Mouse (Mus musculus): ENCODE measurements around the gene Epb41l2. TPM values are rescaled to one million over a fixed set of nuclear protein-coding genes. Genes with fewer than 3 reads are reported as not detected.

Epb41l2 gene
- total RNA-seq, 1 experiment from 2014 or later = 58.3 TPM

DNA sequence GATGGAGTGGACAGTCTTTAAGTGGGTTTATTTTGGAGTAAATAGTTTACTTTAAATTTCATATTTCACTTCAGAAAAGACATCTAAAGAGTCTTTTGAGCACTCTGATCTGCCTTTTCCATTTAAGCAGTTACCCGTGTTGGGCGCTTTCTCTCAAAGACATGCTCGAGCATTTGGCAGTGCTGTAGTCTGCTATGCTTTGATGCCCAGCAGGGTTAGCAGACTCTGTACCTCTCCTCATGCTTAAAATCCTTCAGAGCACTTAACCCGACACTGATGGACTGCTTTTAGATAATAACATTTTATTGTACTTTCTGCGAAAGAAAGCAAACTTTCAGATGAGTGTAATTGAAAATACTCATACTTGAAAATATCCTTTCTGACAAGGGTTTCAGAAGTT lies 143.7 kb downstream of the Epb41l2 start:
- ATAC-seq (replicated peaks in 1 of 2; ENCODE audit: insufficient read depth in 1 of 2, low FRiP score in 2 of 2, low TSS enrichment in 1 of 2, low read depth in 1 of 2, poor library complexity in 2 of 2, severe bottlenecking in 2 of 2) = no peak

DNA sequence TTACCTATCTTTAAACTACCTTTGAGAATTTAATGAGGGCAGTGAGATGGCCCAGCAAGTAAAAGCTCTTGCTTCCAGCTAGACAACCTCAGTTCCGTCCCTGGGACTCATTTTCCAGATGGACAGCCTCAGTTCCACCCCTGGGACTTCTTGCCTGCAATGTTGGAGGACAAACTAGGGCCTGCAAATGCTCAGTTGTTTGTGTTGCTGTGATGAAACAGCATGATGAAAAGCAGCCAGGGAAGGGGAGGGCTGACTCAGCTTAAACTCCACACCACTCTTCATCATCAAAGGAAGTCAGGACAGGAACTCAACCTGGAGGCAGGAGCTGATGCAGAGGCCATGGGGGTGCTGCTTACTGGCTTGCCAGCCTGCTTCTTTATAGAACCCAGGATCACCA lies 154.2 kb downstream of the Epb41l2 start:
- no peak for ATAC-seq (replicated peaks in 1 of 2; ENCODE audit: insufficient read depth in 1 of 2, low FRiP score in 2 of 2, low TSS enrichment in 1 of 2, low read depth in 1 of 2, poor library complexity in 2 of 2, severe bottlenecking in 2 of 2)

DNA sequence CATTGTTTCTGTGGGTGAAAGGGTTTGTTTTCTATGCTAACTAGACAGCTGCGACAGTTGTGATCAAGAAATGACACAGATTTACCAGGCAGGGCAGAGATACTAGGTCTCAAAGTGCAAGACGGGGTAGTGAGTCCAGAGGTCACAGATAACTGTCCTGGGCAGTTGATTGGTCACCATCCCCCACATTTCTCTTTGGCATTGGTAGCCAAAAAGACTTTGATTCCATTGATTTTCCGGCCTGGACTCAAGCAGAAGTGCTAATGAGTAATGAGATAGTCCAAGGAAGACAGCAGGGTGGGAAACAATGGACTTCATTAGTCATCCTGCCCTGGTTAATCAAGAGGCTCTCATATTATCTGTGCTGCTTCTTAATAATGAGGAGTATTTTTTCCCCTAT lies 160.4 kb downstream of the Epb41l2 start:
- ATAC-seq (replicated peaks in 1 of 2; ENCODE audit: insufficient read depth in 1 of 2, low FRiP score in 2 of 2, low TSS enrichment in 1 of 2, low read depth in 1 of 2, poor library complexity in 2 of 2, severe bottlenecking in 2 of 2) = no peak

DNA sequence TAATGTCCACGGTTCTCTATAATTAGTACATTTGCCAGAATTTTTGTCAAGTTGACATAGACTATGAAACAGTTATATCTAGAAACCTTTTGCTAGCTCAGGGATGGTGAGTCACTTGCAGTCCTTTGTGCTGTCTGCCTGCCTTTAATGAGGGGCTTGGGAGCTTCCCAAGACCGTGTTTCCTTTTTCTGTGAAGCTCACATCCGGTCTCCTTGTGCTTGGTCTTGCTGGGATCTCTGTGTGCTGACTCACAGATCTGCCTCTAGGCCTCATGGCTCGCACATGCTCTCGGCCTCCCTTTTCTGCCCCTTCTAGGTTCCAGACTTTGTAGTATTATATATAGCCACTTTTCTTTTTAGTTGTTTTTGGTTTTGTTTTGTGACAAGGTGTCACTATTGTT lies 160.8 kb downstream of the Epb41l2 start:
- ATAC-seq (replicated peaks in 1 of 2; ENCODE audit: insufficient read depth in 1 of 2, low FRiP score in 2 of 2, low TSS enrichment in 1 of 2, low read depth in 1 of 2, poor library complexity in 2 of 2, severe bottlenecking in 2 of 2) = no peak

DNA sequence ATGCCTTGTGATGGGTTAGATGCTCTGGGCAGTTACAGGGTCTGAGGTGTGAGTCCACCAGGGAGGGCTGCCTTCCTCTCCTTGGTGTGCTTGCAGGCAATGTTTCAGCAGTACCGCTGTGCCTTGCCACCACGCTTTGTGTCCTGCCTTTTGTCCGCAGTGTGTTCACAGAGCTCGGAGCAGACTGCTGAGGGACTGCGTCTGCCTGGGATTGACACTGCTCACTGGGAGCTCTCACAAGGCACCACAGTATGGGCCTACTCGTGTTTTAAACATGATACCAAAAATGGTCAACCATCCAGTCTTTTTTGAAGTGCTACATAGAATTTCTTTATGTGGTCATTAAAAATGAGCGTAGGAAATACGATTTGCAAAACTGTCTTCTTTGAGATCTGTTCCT lies 164.1 kb downstream of the Epb41l2 start:
- no peak for ATAC-seq (replicated peaks in 1 of 2; ENCODE audit: insufficient read depth in 1 of 2, low FRiP score in 2 of 2, low TSS enrichment in 1 of 2, low read depth in 1 of 2, poor library complexity in 2 of 2, severe bottlenecking in 2 of 2)

DNA sequence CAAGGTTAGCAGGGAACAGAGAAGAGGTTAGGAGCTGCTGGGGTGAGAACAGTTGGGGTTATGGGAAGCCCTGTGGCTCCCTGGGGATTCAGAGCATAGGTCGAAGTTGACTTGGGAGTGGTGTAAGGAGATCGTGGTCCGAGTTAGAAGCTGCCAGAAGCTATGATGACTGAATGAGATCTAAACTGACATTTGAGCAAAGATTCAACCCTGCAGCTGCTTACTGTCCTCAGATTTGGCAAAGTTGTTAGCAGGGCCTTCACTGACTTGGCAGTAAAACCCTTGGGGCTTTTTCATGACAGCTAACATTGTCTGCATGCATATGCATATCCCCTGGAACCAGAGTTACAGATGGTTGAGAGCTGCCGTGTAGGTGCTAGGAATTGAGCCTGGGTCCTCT lies 166.6 kb downstream of the Epb41l2 start:
- no peak for ATAC-seq (replicated peaks in 1 of 2; ENCODE audit: insufficient read depth in 1 of 2, low FRiP score in 2 of 2, low TSS enrichment in 1 of 2, low read depth in 1 of 2, poor library complexity in 2 of 2, severe bottlenecking in 2 of 2)

DNA sequence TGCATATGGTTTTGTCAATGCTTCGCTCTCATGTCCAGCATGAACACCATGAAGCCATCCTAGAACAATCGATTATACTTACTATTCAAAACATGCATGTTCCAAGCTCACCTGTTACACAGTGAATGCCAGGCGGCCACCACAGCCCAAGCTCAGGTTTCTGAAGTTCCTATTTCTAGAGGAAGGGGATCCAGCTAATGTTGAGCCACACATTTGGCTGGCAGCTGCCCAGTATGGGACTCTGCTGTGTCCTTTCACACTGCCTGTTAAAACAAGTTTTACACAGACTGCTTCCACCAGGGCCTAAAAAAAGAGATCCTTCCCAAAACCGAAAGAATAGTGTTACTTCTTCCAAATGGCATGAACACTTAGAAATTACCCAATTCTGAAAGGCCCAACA lies 167.0 kb downstream of the Epb41l2 start:
- no peak for ATAC-seq (replicated peaks in 1 of 2; ENCODE audit: insufficient read depth in 1 of 2, low FRiP score in 2 of 2, low TSS enrichment in 1 of 2, low read depth in 1 of 2, poor library complexity in 2 of 2, severe bottlenecking in 2 of 2)

DNA sequence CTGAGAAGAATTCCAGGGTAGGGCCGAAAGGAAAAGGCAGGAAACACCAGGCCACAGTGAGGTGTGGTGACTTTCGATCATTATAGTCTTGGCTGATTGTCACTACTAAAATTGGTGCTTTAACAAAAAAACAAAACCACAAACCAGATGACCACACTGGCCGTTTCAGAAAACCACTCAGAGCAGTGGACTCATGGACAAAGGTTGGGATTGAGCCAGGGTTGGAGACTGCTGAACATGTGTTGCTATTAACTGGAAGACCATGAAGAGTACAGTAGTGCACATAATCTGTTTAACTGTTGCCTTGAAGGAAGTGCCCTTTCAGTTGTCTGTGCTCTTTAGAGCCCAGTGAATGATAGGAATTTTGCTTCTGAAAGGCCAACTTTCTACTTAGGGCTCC lies 167.5 kb downstream of the Epb41l2 start:
- ATAC-seq (replicated peaks in 1 of 2; ENCODE audit: insufficient read depth in 1 of 2, low FRiP score in 2 of 2, low TSS enrichment in 1 of 2, low read depth in 1 of 2, poor library complexity in 2 of 2, severe bottlenecking in 2 of 2) = no peak

DNA sequence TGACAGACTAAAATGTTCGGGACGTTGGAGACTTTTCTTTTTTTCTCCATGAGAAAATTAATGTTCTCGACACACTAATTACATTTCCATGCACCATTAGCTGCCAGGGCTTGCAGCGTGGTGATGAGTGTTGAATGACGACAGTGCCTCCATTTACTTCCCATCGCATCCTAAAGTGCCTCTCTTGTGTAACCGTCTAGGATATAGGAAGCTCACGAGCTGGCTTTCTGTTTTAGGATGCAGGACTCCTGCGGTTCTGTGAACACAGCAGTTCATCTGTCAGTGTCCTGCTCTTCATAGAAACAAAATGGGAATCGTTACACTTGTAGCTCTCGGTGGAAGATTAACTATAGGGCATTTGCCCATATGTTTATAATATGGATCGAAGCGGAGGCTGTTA lies 171.7 kb downstream of the Epb41l2 start:
- ATAC-seq (replicated peaks in 1 of 2; ENCODE audit: insufficient read depth in 1 of 2, low FRiP score in 2 of 2, low TSS enrichment in 1 of 2, low read depth in 1 of 2, poor library complexity in 2 of 2, severe bottlenecking in 2 of 2) = no peak

DNA sequence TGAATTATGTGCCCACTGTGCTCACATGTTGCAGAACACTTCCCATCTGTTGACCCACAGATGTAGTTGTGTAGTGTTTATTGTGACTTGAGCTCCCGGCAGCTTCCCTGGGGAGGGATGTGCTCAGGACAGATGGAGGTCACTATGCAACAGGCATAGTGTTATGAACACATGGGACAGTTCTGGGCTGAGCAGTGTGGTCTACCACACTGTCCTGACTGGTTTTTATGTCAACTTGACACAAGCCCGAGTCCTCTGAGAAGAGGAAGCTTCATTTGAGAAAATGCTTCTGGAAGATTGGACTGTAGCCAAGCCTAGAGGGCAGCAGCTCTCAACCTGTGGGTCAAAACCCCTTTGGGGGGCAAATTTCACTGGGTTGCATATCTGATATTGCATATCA lies 173.5 kb downstream of the Epb41l2 start:
- peak; percentile 46 to 59; a peak in 2 of 4 replicates for ATAC-seq (replicated peaks in 1 of 2; ENCODE audit: insufficient read depth in 1 of 2, low FRiP score in 2 of 2, low TSS enrichment in 1 of 2, low read depth in 1 of 2, poor library complexity in 2 of 2, severe bottlenecking in 2 of 2)

DNA sequence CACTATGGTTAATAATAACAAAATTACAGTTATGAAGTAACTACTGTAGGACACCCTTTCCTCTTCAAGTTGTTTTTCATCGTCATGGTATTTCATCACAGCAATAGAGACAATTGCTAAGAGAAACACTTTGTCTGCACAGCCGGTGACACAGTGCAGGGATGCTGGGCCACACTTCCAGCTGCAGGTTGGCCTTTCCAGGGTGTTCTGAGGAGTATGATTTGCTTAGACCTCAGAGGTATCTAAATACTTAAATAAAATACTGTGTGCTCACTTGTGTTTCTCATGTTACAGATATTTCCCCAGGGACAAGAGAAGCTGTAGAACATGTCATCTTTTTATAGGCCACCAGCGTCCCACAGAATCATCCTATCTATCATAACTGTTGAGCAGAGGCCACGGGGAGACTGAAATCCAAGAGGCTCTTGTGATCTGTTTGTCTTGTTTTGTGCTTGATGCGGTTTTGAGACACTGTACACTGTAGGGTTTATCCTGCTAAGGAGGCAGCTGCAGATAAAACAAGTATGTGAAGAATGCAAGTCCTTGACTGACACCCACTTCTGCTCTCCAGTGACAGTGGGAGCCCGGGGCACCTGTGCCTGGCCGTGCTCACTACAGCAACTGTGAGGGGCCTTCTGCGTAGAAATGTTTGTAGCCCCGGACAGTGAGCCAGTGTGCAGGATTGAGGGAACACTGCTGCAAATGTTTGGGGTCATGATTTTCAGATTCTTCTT lies 174.1 kb downstream of the Epb41l2 start:
- no peak for ATAC-seq (replicated peaks in 1 of 2; ENCODE audit: insufficient read depth in 1 of 2, low FRiP score in 2 of 2, low TSS enrichment in 1 of 2, low read depth in 1 of 2, poor library complexity in 2 of 2, severe bottlenecking in 2 of 2)

DNA sequence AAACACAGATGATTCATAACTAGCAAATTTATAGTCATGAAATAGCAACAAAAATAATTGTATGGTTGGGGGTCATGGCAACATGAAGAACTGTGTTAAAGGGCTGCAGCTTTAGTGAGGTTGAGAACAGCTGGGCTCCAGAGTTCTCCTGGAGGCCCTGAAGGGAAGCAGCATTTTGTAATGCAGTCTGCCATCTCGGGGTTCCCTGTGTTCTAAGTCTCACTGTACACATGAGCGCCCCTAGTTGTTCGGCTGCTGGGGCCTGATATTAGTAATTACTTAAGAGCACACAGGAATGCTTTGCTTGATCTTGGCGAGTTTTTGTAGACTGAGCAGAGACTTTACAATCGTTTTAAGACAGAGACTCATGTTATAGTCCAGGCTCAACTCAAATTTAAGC lies 174.9 kb downstream of the Epb41l2 start:
- ATAC-seq (replicated peaks in 1 of 2; ENCODE audit: insufficient read depth in 1 of 2, low FRiP score in 2 of 2, low TSS enrichment in 1 of 2, low read depth in 1 of 2, poor library complexity in 2 of 2, severe bottlenecking in 2 of 2) = no peak

DNA sequence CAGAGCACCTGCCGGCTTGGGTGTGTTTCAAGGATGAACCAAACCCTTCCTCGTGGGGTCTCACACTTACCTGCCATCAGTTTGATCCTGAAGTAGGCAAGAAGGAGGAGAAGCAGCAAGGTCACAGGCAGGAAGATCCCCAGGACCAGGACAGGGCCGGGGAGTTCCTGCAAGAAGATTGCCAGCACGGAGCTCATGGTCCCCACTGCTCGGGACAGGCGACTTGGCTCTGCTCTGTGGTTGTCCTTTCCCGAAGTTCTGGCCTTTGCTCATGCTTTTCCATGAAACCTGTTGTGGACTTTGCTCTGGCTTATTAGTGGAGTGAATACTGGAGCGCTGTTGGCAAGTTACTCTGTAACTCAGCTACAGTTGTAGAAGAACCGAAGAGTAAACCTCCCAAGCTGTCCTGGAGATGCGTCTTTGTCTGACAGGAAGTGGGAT lies 176.3 kb downstream of the Epb41l2 start, which contains the start of gene Smlr1:
Gene Smlr1 (minus strand): TSS at position 377 of the 441 bp plus-strand sequence.
- no peak for ATAC-seq (replicated peaks in 1 of 2; ENCODE audit: insufficient read depth in 1 of 2, low FRiP score in 2 of 2, low TSS enrichment in 1 of 2, low read depth in 1 of 2, poor library complexity in 2 of 2, severe bottlenecking in 2 of 2)

DNA sequence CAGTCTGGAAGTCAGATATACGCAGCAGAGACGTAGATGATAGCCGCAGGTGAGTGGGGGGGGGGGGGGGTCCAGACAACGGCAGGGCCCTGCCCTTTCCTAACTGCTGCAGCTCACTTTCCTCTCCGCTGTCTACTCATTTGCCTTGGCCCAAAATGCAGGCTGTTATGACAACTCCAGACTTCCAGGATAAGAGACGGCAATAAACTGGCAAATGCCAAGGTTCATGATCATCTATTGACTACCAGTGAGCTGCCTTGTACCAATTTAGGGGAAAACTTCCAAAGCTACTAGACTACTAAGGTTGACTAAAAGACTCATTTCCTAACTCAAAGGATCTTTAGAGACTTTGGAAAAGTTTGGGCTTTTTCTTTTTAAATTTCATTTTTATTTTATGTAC lies 177.0 kb downstream of the Epb41l2 start:
- no peak for ATAC-seq (replicated peaks in 1 of 2; ENCODE audit: insufficient read depth in 1 of 2, low FRiP score in 2 of 2, low TSS enrichment in 1 of 2, low read depth in 1 of 2, poor library complexity in 2 of 2, severe bottlenecking in 2 of 2)

DNA sequence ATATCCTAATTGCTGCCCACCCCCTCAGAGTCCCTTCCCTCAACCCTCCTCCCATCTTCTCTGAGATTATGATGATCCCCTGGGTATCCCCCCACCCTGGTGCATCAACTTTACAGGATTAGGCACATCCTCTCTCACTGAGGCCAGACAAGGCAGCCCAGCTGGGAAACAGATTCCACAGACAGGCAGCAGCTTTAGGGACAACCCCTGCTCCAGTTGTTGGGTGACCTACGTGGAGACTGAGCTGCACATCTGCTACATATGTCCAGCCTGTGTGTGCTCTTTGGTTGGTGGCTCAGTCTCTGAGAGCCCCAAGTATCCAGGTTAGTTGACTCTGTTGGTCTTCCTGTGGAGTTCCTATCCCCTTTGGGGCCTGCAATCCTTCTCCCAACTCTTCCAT lies 179.1 kb downstream of the Epb41l2 start:
- ATAC-seq (replicated peaks in 1 of 2; ENCODE audit: insufficient read depth in 1 of 2, low FRiP score in 2 of 2, low TSS enrichment in 1 of 2, low read depth in 1 of 2, poor library complexity in 2 of 2, severe bottlenecking in 2 of 2) = no peak

DNA sequence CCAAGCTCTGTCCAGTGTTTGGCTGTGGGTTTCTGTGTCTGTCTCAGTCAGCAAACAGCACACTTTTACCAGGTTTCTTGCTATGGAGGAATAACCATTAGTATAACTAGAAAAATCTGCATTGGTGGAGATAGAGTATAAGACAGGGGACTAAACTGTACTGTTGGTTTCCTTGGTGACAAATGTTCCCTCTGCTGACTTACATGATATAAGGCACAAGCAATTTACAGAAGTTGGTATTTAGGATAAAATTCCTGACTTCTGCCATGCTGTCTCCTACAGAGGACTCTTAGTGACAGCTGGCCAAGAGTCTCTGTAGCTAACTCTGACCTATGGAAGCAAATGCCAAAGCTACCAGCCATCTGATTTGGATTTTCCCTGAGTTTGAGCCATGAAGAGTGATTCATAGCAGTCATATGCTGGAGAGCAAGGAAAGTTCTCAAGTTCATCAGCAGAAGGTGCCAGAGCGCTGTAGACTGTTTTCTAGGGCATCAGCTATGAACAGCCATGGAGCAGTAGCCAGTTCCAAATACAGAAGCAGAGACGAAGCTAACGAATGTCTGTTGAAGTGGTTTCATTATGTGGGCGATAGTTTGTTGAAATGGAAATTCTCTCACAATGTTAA lies 179.7 kb downstream of the Epb41l2 start:
- ATAC-seq (replicated peaks in 1 of 2; ENCODE audit: insufficient read depth in 1 of 2, low FRiP score in 2 of 2, low TSS enrichment in 1 of 2, low read depth in 1 of 2, poor library complexity in 2 of 2, severe bottlenecking in 2 of 2) = no peak

DNA sequence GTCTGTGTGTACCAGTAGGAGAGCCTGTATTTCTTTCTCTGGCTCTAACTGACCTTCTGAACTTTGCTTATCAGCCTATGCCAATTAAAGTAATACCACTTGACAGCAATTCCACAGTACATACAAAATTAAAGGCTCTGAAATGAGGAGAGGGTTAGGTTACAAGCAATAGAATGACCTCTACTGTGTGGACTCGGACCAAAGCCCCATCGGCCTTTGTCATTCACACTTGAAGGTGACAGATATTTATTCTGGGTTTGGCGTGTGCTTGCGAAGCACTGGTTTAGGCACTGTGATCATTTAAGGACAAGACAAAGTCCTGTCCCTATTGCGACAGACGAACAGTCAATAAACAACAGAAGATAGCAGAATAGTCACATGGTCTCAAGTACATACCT lies 180.2 kb downstream of the Epb41l2 start:
- no peak for ATAC-seq (replicated peaks in 1 of 2; ENCODE audit: insufficient read depth in 1 of 2, low FRiP score in 2 of 2, low TSS enrichment in 1 of 2, low read depth in 1 of 2, poor library complexity in 2 of 2, severe bottlenecking in 2 of 2)

DNA sequence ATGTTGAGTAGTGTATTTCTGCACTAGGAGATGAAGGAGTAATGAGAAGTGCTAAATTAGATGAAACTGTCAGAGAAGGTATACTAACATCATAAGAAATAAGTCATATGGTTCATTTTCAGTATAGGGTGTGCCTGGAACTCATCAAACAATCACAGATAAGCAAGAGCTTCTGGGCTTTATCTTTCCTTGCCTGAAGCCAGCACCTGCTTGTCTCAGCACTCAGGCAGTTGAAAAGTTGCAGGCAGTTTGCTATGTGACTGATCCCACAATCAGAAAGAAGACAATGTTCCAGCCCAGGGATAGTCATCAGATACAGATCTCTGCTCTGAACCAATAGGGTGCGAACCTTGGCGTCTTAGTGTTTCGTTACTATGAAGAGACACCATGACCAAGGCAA lies 181.5 kb downstream of the Epb41l2 start:
- no peak for ATAC-seq (replicated peaks in 1 of 2; ENCODE audit: insufficient read depth in 1 of 2, low FRiP score in 2 of 2, low TSS enrichment in 1 of 2, low read depth in 1 of 2, poor library complexity in 2 of 2, severe bottlenecking in 2 of 2)

DNA sequence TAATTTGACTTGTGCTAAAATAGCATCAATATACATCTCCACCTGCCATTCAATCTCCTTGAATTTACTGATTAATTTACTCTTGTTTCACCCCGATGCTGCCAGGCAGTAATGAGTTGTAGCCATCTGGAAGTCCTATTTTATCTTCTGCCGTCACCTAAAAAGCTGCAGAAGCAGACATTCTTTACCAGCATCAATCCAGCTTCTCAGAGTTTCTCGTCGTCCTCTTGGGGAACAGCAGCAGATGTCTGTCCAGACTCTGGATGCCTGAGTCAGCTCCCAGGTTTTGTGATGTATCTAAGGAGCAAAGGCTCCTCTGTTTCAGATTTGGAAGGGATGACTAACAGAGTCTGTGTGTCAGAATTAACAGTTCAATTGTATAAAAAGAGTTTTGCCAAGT lies 193.3 kb downstream of the Epb41l2 start:
- ATAC-seq (replicated peaks in 1 of 2; ENCODE audit: insufficient read depth in 1 of 2, low FRiP score in 2 of 2, low TSS enrichment in 1 of 2, low read depth in 1 of 2, poor library complexity in 2 of 2, severe bottlenecking in 2 of 2) = no peak
